Mouse (Mus musculus): ENCODE data around the gene Ltbp3.

DNA sequence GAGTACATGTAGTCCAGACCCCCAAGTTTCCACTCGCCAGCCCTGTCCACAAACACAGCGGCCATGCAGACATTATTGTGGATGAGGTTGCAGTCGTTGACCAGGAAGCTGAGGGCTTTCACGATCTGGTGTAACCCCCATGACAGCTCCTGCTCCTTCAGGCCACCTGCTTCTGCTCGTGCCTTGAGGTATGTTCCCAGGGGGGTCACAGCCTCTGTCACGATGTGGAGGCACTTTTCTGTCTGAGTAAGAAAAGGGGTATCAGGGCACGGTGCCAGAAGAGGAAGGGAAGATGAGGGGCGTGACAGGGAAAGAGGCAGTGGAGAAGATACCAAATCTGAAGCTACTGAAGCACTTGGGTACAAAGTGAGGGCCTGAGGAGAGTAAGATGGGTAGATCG, 29.6 kb downstream of the Ltbp3 start:
- TF ChIP-seq GATA1 (IDR thresholded peaks at IDR 0.05; ENCODE audit: low read length) (no peak), TAL1 (IDR thresholded peaks at IDR 0.05; ENCODE audit: low read length) (no peak)

All from erythroblast, embryonic 14.5 days (primary cell).